31 mouse cellular contexts compared by ENCODE assay signal in the genomic region with DNA sequence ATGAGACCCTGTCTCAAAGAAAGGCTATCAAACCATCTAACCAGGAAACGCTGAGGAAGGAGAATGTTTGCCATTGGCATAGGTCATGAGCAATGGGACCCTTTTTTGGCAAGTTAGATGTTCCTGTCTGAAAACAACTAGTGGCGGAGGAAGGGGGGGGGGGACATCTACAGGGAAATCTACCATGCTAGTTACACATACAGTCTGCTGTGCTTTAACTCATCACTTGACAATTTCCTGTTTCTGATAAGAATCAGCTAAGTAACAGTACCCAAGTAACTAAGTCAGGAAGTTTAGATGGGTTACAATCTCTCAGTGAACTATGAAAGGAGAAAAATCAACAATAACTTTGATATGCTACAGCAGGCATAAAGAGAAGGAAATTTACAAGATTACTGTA. TPM values are rescaled to one million over a fixed set of nuclear protein-coding genes. Genes with fewer than 3 reads are reported as not detected.
DNase-seq lines count a peak whose midpoint lies in the region; ATAC-seq and TF ChIP-seq lines count a peak whose summit lies in the region.
"Had no signal": no experiment of that assay in that cellular context is flagged by ENCODE, and none has a peak within 500 bp of the region (broad histone marks: within the 10 kb centered on the region; RNA-seq: fewer than 3 reads in every experiment).

No protein-coding gene starts in this region.

- no peaks in the 10 kb centered on the region for H3K9me3 ChIP-seq in heart, embryonic 10.5 days
- H3K9me3 ChIP-seq in midbrain, embryonic 10.5 days (replicated peaks): no peaks in the 10 kb centered on the region
- H3K9me3 ChIP-seq in hindbrain, embryonic 13.5 days: no peaks in the 10 kb centered on the region
- H3K9me3 ChIP-seq: forebrain, embryonic 13.5 days; heart, embryonic 12.5 days; limb, embryonic 12.5 days; liver, embryonic 15.5 days; midbrain, embryonic 12.5 days; neural tube, embryonic 13.5 days had no signal

- H3K9ac ChIP-seq in hindbrain, embryonic 13.5 days: no peak overlapping the region
- H3K9ac ChIP-seq: forebrain, embryonic 13.5 days; heart, embryonic 12.5 days; limb, embryonic 12.5 days; liver, embryonic 15.5 days; lung, embryonic 14.5 days; midbrain, embryonic 12.5 days; neural tube, embryonic 13.5 days had no signal

- WGBS in thymus, adult 2 months: 34% methylated on average over 2 of the region's 2 CpGs
- WGBS in heart, embryonic 10.5 days: 66% methylated on average over 2 of the region's 2 CpGs
- WGBS in midbrain, embryonic 10.5 days: 79% methylated on average over 2 of the region's 2 CpGs
- WGBS in hindbrain, embryonic 13.5 days: 80% methylated on average over 2 of the region's 2 CpGs

- no peak for TF ChIP-seq POLR2A in thymus, adult 2 months (IDR thresholded peaks at IDR 0.05; ENCODE audit: control insufficient read depth, extremely low read depth, insufficient read depth, low read length, poor library complexity)

- H3K4me1 ChIP-seq in thymus, adult 2 months (replicated peaks; ENCODE audit: control insufficient read depth, insufficient read depth, low read length): peaks cover 3% of the 10 kb centered on the region
- H3K4me1 ChIP-seq in heart, embryonic 10.5 days: 0 out of 2 replicates have a peak, but pooled peaks cover 2% of the 10 kb centered on the region
- no peaks in the 10 kb centered on the region for H3K4me1 ChIP-seq in midbrain, embryonic 10.5 days
- H3K4me1 ChIP-seq in hindbrain, embryonic 13.5 days (replicated peaks): no peaks in the 10 kb centered on the region
- H3K4me1 ChIP-seq: limb, embryonic 12.5 days; midbrain, embryonic 12.5 days; neural tube, embryonic 13.5 days had no signal

- H3K27ac ChIP-seq in thymus, adult 2 months (ENCODE audit: control insufficient read depth, insufficient read depth, low read length): no peak overlapping the region; the same call in 1 of the 2 replicates
- H3K27ac ChIP-seq in heart, embryonic 10.5 days: no peak overlapping the region
- no peak overlapping the region for H3K27ac ChIP-seq in midbrain, embryonic 10.5 days (replicated peaks)
- no peak overlapping the region for H3K27ac ChIP-seq in hindbrain, embryonic 13.5 days
- H3K27ac ChIP-seq: forebrain, embryonic 13.5 days; hindbrain, postnatal 0 days; limb, embryonic 12.5 days; liver, embryonic 15.5 days; midbrain, embryonic 12.5 days; neural tube, embryonic 13.5 days; stomach, postnatal 0 days had no signal

- H3K4me3 ChIP-seq in thymus, adult 2 months (ENCODE audit: control insufficient read depth, insufficient read depth, low read length): no peak overlapping the region
- no peak overlapping the region for H3K4me3 ChIP-seq in heart, embryonic 10.5 days
- no peak overlapping the region for H3K4me3 ChIP-seq in midbrain, embryonic 10.5 days
- no peak overlapping the region for H3K4me3 ChIP-seq in hindbrain, embryonic 13.5 days
- H3K4me3 ChIP-seq: forebrain, embryonic 13.5 days; heart, embryonic 12.5 days; limb, embryonic 12.5 days; liver, embryonic 15.5 days; midbrain, embryonic 12.5 days; myocyte; neural tube, embryonic 13.5 days had no signal

- no peak overlapping the region for H3K4me2 ChIP-seq in hindbrain, embryonic 13.5 days
- H3K4me2 ChIP-seq: forebrain, embryonic 13.5 days; heart, embryonic 12.5 days; limb, embryonic 12.5 days; liver, embryonic 15.5 days; lung, embryonic 14.5 days; midbrain, embryonic 12.5 days; neural tube, embryonic 13.5 days had no signal

- H3K36me3 ChIP-seq in thymus, adult 2 months (ENCODE audit: control insufficient read depth, insufficient read depth, low read length): no peaks in the 10 kb centered on the region
- no peaks in the 10 kb centered on the region for H3K36me3 ChIP-seq in heart, embryonic 10.5 days
- H3K36me3 ChIP-seq in midbrain, embryonic 10.5 days: no peaks in the 10 kb centered on the region
- H3K36me3 ChIP-seq in hindbrain, embryonic 13.5 days: no peaks in the 10 kb centered on the region
- H3K36me3 ChIP-seq: heart, embryonic 12.5 days; limb, embryonic 12.5 days; liver, embryonic 15.5 days; midbrain, embryonic 12.5 days; neural tube, embryonic 13.5 days had no signal

- H3K27me3 ChIP-seq in thymus, adult 2 months (ENCODE audit: control insufficient read depth, insufficient read depth, low read length): no peaks in the 10 kb centered on the region
- H3K27me3 ChIP-seq in heart, embryonic 10.5 days (ENCODE audit: insufficient read depth, poor library complexity, severe bottlenecking): no peaks in the 10 kb centered on the region
- H3K27me3 ChIP-seq in midbrain, embryonic 10.5 days (ENCODE audit: low read depth, poor library complexity, severe bottlenecking): no peaks in the 10 kb centered on the region
- H3K27me3 ChIP-seq in hindbrain, embryonic 13.5 days: no peaks in the 10 kb centered on the region
- H3K27me3 ChIP-seq: forebrain, embryonic 13.5 days; heart, embryonic 12.5 days; limb, embryonic 12.5 days; liver, embryonic 15.5 days; midbrain, embryonic 12.5 days; neural tube, embryonic 13.5 days; Patski had no signal

- DNase-seq in thymus, postnatal 25 days: peak; percentile 7
- no peak for DNase-seq in thymus, adult 2 months
- no peak for DNase-seq in heart, embryonic 10.5 days (ENCODE audit: low spot score)
- no peak for DNase-seq in midbrain, embryonic 10.5 days (ENCODE audit: low spot score)
- DNase-seq: adrenal gland, adult 2 months; adrenal gland, postnatal 36 days; cerebellum, adult 2 months; cerebellum, postnatal 25 days; gastrocnemius, postnatal 25 days; heart, adult 18-20 months; heart, postnatal 14 days; kidney, postnatal 14 days; layer of hippocampus, adult 9-11 months; lung, embryonic 14.5 days; lung, postnatal 14 days; right cerebral cortex, postnatal 4 days; thymus, adult 18-20 months had no signal

- no peak for TF ChIP-seq CTCF in thymus, adult 2 months (IDR thresholded peaks at IDR 0.05; ENCODE audit: borderline replicate concordance, control insufficient read depth, extremely low read depth, insufficient read depth, low read length, poor library complexity)

- ATAC-seq in activated CD4-positive, CD25-positive, alpha-beta regulatory T cell, adult 4 months: peak; percentile 95
- peak; percentile 96 for ATAC-seq in inflammation-experienced regulatory T-cells, adult 6 months
- ATAC-seq in hindbrain, embryonic 13.5 days (ENCODE audit: low FRiP score): no peak
- ATAC-seq: forebrain, embryonic 13.5 days; hindbrain, postnatal 0 days; intestine, postnatal 0 days; Patski had no signal

RNA-seq across cellular contexts. Expression of a gene that starts 23.9 kb away (rescaled TPM):
- 4.4 and 7.0 TPM in 2 replicates for polyA plus RNA-seq in thymus, adult 2 months (2012; rRNA removed)
- 10 to 100 TPM; 74.4 to 93.1 TPM for polyA plus RNA-seq in activated CD4-positive, CD25-positive, alpha-beta regulatory T cell, adult 4 months (2017; shearing (Covaris generic))
- polyA plus RNA-seq in inflammation-experienced regulatory T-cells, adult 6 months (2017; shearing (Covaris generic)): 10 to 100 TPM; 72.0 to 99.7 (median 81.6) TPM
- 50.3 and 61.2 TPM in 2 replicates for polyA plus RNA-seq in heart, embryonic 10.5 days (2016; fragmentation: Nextera tagmentation; extraction: Ambion mirVana)
- 58.8 and 63.5 TPM in 2 replicates for polyA plus RNA-seq in midbrain, embryonic 10.5 days (2016; fragmentation: Nextera tagmentation; extraction: Ambion mirVana)
- polyA plus RNA-seq in hindbrain, embryonic 13.5 days (2015; fragmentation: Nextera tagmentation; extraction: Ambion mirVana): 64.3 and 66.5 TPM in 2 replicates

RNA-seq across cellular contexts. Expression of a gene that starts 35.4 kb away (rescaled TPM):
- 8.0 and 8.3 TPM in 2 replicates for polyA plus RNA-seq in thymus, adult 2 months (2012; rRNA removed)
- polyA plus RNA-seq in activated CD4-positive, CD25-positive, alpha-beta regulatory T cell, adult 4 months (2017; shearing (Covaris generic)): 1 to 10 TPM; 1.6 to 2.1 TPM
- polyA plus RNA-seq in inflammation-experienced regulatory T-cells, adult 6 months (2017; shearing (Covaris generic)): 1 to 10 TPM; 1.3 to 2.6 (median 1.8) TPM
- polyA plus RNA-seq in heart, embryonic 10.5 days (2016; fragmentation: Nextera tagmentation; extraction: Ambion mirVana): 1.2 and 1.4 TPM in 2 replicates
- polyA plus RNA-seq in midbrain, embryonic 10.5 days (2016; fragmentation: Nextera tagmentation; extraction: Ambion mirVana): 0.80 and 0.98 TPM in 2 replicates
- polyA plus RNA-seq in hindbrain, embryonic 13.5 days (2015; fragmentation: Nextera tagmentation; extraction: Ambion mirVana): 0.53 and 0.63 TPM in 2 replicates

RNA-seq across cellular contexts. Expression of a gene that starts 48.9 kb away (rescaled TPM):
- polyA plus RNA-seq in thymus, adult 2 months (2012; rRNA removed): 0.15 and 0.38 TPM in 2 replicates
- under 1 TPM; 0.31 to 0.62 TPM for polyA plus RNA-seq in activated CD4-positive, CD25-positive, alpha-beta regulatory T cell, adult 4 months (2017; shearing (Covaris generic))
- 1 to 10 TPM in 1 of 3 experiments, under 1 TPM in 2; 0.56 to 1.3 (median 0.98) TPM for polyA plus RNA-seq in inflammation-experienced regulatory T-cells, adult 6 months (2017; shearing (Covaris generic))
- polyA plus RNA-seq in heart, embryonic 10.5 days (2016; fragmentation: Nextera tagmentation; extraction: Ambion mirVana): 9.0 and 11.0 TPM in 2 replicates
- 6.5 TPM in 2 replicates for polyA plus RNA-seq in midbrain, embryonic 10.5 days (2016; fragmentation: Nextera tagmentation; extraction: Ambion mirVana)
- 15.4 and 16.6 TPM in 2 replicates for polyA plus RNA-seq in hindbrain, embryonic 13.5 days (2015; fragmentation: Nextera tagmentation; extraction: Ambion mirVana)
